Mouse (Mus musculus) G1E (cell line): Measurements from ENCODE around the gene Cbx7.

Experiments
- CTCF ChIP-seq: IDR thresholded peaks from 2 replicates; pipeline ENCODE4 v1.5.1; 2012; ENCODE audit warnings: low read depth, low read length, inconsistent platforms, mixed read lengths
- POLR2AphosphoS5 ChIP-seq: IDR thresholded peaks from 2 replicates; pipeline ENCODE4 v1.6.1; 2012; ENCODE audit warnings: low read depth, low read length, inconsistent platforms; ENCODE audit not compliant: insufficient replicate concordance
- TAL1 ChIP-seq: conservative IDR thresholded peaks from 2 replicates; pipeline ENCODE4 v1.6.1; 2012; ENCODE audit warnings: low read depth, low read length, inconsistent platforms, mixed read lengths

- no peak for TF ChIP-seq CTCF
- TF ChIP-seq TAL1: no peak
- TF ChIP-seq POLR2AphosphoS5: no peak
Measured at GRCm38 (mm10) chr15:79933052-79933669, 37.8 kb downstream of the Cbx7 start.
